Mouse (Mus musculus): ENCODE results near the gene Tmem147. TPM values are rescaled to one million over a fixed set of nuclear protein-coding genes. Genes with fewer than 3 reads are reported as not detected.

The Tmem147 gene
- total and polyA plus RNA-seq, 3 experiments: 40.1 to 67.7 (median 47.5) TPM

GRCm38 (mm10) chr7:30765173-30765572 is 35.8 kb upstream of the Tmem147 start:
- H3K36me3 ChIP-seq (replicated peaks): no peaks in the 10 kb centered on the region
- no peak for TF ChIP-seq TAL1 (conservative IDR thresholded peaks at IDR 0.05; ENCODE audit: low read depth, low read length)
- no peak for TF ChIP-seq CTCF (IDR thresholded peaks at IDR 0.05; ENCODE audit: low read depth, low read length)
- TF ChIP-seq POLR2AphosphoS5 (IDR thresholded peaks at IDR 0.05; ENCODE audit: insufficient replicate concordance, low read depth, low read length): no peak
- TF ChIP-seq GATA1 (IDR thresholded peaks at IDR 0.05; ENCODE audit: borderline replicate concordance, low read length): no peak
- no peak for TF ChIP-seq GATA2 (IDR thresholded peaks at IDR 0.05; ENCODE audit: borderline replicate concordance, low read depth, low read length)
- DNase-seq (ENCODE audit: low spot score) (no peak), ATAC-seq (ENCODE audit: extremely low read depth, insufficient number of reproducible peaks, low FRiP score, poor library complexity, severe bottlenecking) (no peak)
- peaks cover 21% of the 10 kb centered on the region for H3K27me3 ChIP-seq (ENCODE audit: insufficient read depth, low read length)
- H3K9me3 ChIP-seq (replicated peaks): no peaks in the 10 kb centered on the region
- H3K4me1 ChIP-seq (ENCODE audit: insufficient read depth, low read depth, low read length): 0 out of 2 replicates have a peak, but pooled peaks cover 2% of the 10 kb centered on the region
- no peak overlapping the region for H3K4me3 ChIP-seq (ENCODE audit: low read depth, low read length)

GRCm38 (mm10) chr7:30763456-30763855 is 34.1 kb upstream of the Tmem147 start, which contains the start of gene Dmkn:
Gene Dmkn, plus strand, starts transcription at chr7:30763756.
- DNase-seq (ENCODE audit: low spot score): no peak
- Histone ChIP-seq H3K9me3 (replicated peaks) (no peaks in the 10 kb centered on the region), H3K27me3 (ENCODE audit: insufficient read depth, low read length) (peaks cover 13% of the 10 kb centered on the region), H3K36me3 (replicated peaks) (no peaks in the 10 kb centered on the region), H3K4me1 (ENCODE audit: insufficient read depth, low read depth, low read length) (0 out of 2 replicates have a peak, but pooled peaks cover 2% of the 10 kb centered on the region), H3K4me3 (ENCODE audit: low read depth, low read length) (no peak within 1 kb of the TSS)
- TF ChIP-seq CTCF (IDR thresholded peaks at IDR 0.05; ENCODE audit: low read depth, low read length) (no peak), GATA2 (IDR thresholded peaks at IDR 0.05; ENCODE audit: borderline replicate concordance, low read depth, low read length) (no peak), GATA1 (IDR thresholded peaks at IDR 0.05; ENCODE audit: borderline replicate concordance, low read length) (no peak), POLR2AphosphoS5 (IDR thresholded peaks at IDR 0.05; ENCODE audit: insufficient replicate concordance, low read depth, low read length) (no peak), TAL1 (conservative IDR thresholded peaks at IDR 0.05; ENCODE audit: low read depth, low read length) (no peak)
- no peak for ATAC-seq (ENCODE audit: extremely low read depth, insufficient number of reproducible peaks, low FRiP score, poor library complexity, severe bottlenecking)

- Histone ChIP-seq H3K4me1 (ENCODE audit: insufficient read depth, low read depth, low read length) (0 out of 2 replicates have a peak, but pooled peaks cover 2% of the 10 kb centered on the region), H3K9me3 (replicated peaks) (no peaks in the 10 kb centered on the region), H3K27me3 (ENCODE audit: insufficient read depth, low read length) (peaks cover 13% of the 10 kb centered on the region), H3K4me3 (ENCODE audit: low read depth, low read length) (no peak overlapping the region), H3K36me3 (replicated peaks) (no peaks in the 10 kb centered on the region)
- ATAC-seq (ENCODE audit: extremely low read depth, insufficient number of reproducible peaks, low FRiP score, poor library complexity, severe bottlenecking) (no peak), DNase-seq (ENCODE audit: low spot score) (no peak)
- no peak for TF ChIP-seq GATA2 (IDR thresholded peaks at IDR 0.05; ENCODE audit: borderline replicate concordance, low read depth, low read length)
- no peak for TF ChIP-seq POLR2AphosphoS5 (IDR thresholded peaks at IDR 0.05; ENCODE audit: insufficient replicate concordance, low read depth, low read length)
- TF ChIP-seq TAL1 (conservative IDR thresholded peaks at IDR 0.05; ENCODE audit: low read depth, low read length): no peak
- no peak for TF ChIP-seq CTCF (IDR thresholded peaks at IDR 0.05; ENCODE audit: low read depth, low read length)
- no peak for TF ChIP-seq GATA1 (IDR thresholded peaks at IDR 0.05; ENCODE audit: borderline replicate concordance, low read length)
Observed at GRCm38 (mm10) chr7:30761769-30762352, 32.5 kb upstream of the Tmem147 start.

- H3K4me1 ChIP-seq (ENCODE audit: insufficient read depth, low read depth, low read length): 0 out of 2 replicates have a peak, but pooled peaks cover 2% of the 10 kb centered on the region
- DNase-seq (ENCODE audit: low spot score): no peak
- peaks cover 7% of the 10 kb centered on the region for H3K9me3 ChIP-seq (replicated peaks)
- no peak overlapping the region for H3K4me3 ChIP-seq (ENCODE audit: low read depth, low read length)
- peaks cover 4% of the 10 kb centered on the region for H3K36me3 ChIP-seq (replicated peaks)
- TF ChIP-seq GATA1 (IDR thresholded peaks at IDR 0.05; ENCODE audit: borderline replicate concordance, low read length): no peak
- no peak for TF ChIP-seq TAL1 (conservative IDR thresholded peaks at IDR 0.05; ENCODE audit: low read depth, low read length)
- H3K27me3 ChIP-seq (ENCODE audit: insufficient read depth, low read length): peaks cover 9% of the 10 kb centered on the region
- no peak for ATAC-seq (ENCODE audit: extremely low read depth, insufficient number of reproducible peaks, low FRiP score, poor library complexity, severe bottlenecking)
Observed at GRCm38 (mm10) chr7:30758853-30759252, 29.5 kb upstream of the Tmem147 start.

GRCm38 (mm10) chr7:30757001-30757400 is 27.7 kb upstream of the Tmem147 start:
- no peak for ATAC-seq (ENCODE audit: extremely low read depth, insufficient number of reproducible peaks, low FRiP score, poor library complexity, severe bottlenecking)
- no peaks in the 10 kb centered on the region for H3K27me3 ChIP-seq (ENCODE audit: insufficient read depth, low read length)
- peaks cover 7% of the 10 kb centered on the region for H3K9me3 ChIP-seq (replicated peaks)
- 0 out of 2 replicates have a peak, but pooled peaks cover 2% of the 10 kb centered on the region for H3K4me1 ChIP-seq (ENCODE audit: insufficient read depth, low read depth, low read length)
- peaks cover 4% of the 10 kb centered on the region for H3K36me3 ChIP-seq (replicated peaks)
- DNase-seq (ENCODE audit: low spot score): no peak
- TF ChIP-seq TAL1 (conservative IDR thresholded peaks at IDR 0.05; ENCODE audit: low read depth, low read length): no peak
- no peak for TF ChIP-seq POLR2AphosphoS5 (IDR thresholded peaks at IDR 0.05; ENCODE audit: insufficient replicate concordance, low read depth, low read length)
- no peak for TF ChIP-seq GATA2 (IDR thresholded peaks at IDR 0.05; ENCODE audit: borderline replicate concordance, low read depth, low read length)
- no peak for TF ChIP-seq GATA1 (IDR thresholded peaks at IDR 0.05; ENCODE audit: borderline replicate concordance, low read length)
- no peak for TF ChIP-seq CTCF (IDR thresholded peaks at IDR 0.05; ENCODE audit: low read depth, low read length)
- no peak overlapping the region for H3K4me3 ChIP-seq (ENCODE audit: low read depth, low read length)

- Histone ChIP-seq H3K4me3 (ENCODE audit: low read depth, low read length) (no peak within 1 kb of the TSS), H3K9me3 (replicated peaks) (peaks cover 7% of the 10 kb centered on the region), H3K36me3 (replicated peaks) (peaks cover 11% of the 10 kb centered on the region), H3K4me1 (ENCODE audit: insufficient read depth, low read depth, low read length) (no peaks in the 10 kb centered on the region), H3K27me3 (ENCODE audit: insufficient read depth, low read length) (no peaks in the 10 kb centered on the region)
- TF ChIP-seq CTCF (IDR thresholded peaks at IDR 0.05; ENCODE audit: low read depth, low read length) (no peak), TAL1 (conservative IDR thresholded peaks at IDR 0.05; ENCODE audit: low read depth, low read length) (no peak), GATA2 (IDR thresholded peaks at IDR 0.05; ENCODE audit: borderline replicate concordance, low read depth, low read length) (no peak), POLR2AphosphoS5 (IDR thresholded peaks at IDR 0.05; ENCODE audit: insufficient replicate concordance, low read depth, low read length) (no peak), GATA1 (IDR thresholded peaks at IDR 0.05; ENCODE audit: borderline replicate concordance, low read length) (no peak)
- ATAC-seq (ENCODE audit: extremely low read depth, insufficient number of reproducible peaks, low FRiP score, poor library complexity, severe bottlenecking) (no peak), DNase-seq (ENCODE audit: low spot score) (no peak)
Observed at GRCm38 (mm10) chr7:30751086-30751669, 21.8 kb upstream of the Tmem147 start, which contains the start of gene Sbsn. Gene Sbsn, plus strand, starts transcription at chr7:30751471.

Measured in G1E (cell line).